Mouse (Mus musculus) kidney, embryonic 14.5 days (tissue): ENCODE data around the gene Gm21981. TPM values are rescaled to one million over a fixed set of nuclear protein-coding genes. Genes with fewer than 3 reads are reported as not detected.

Source experiments
- polyA plus RNA-seq: library from polyadenylated mRNA; unstranded; fragments of >200 nt; fragmentation: Nextera tagmentation; extraction: Ambion mirVana; gene quantifications from 2 replicates; pipeline ENCODE4 v1.2.1, GENCODE M21; 2014

Gm21981 gene
- polyA plus RNA-seq, 1 experiment from 2014 or later, result 0.55 TPM

Other genes starting within 250 kb of the Gm21981 start
- 24.9 and 28.9 TPM in 2 replicates for gene Taf8, start 192.2 kb downstream of the Gm21981 start, polyA plus RNA-seq
- 257 and 276 TPM in 2 replicates for gene Ccnd3, start 189.4 kb downstream of the Gm21981 start, polyA plus RNA-seq
- 19.5 and 24.4 TPM in 2 replicates for gene Bysl, start 83.0 kb downstream of the Gm21981 start, polyA plus RNA-seq
- gene Med20, start 82.9 kb downstream of the Gm21981 start, polyA plus RNA-seq, result 39.1 and 48.0 TPM in 2 replicates
- 1.6 and 4.2 TPM in 2 replicates for gene Gm20517, start 82.9 kb downstream of the Gm21981 start, polyA plus RNA-seq
- gene Usp49, start 63.8 kb downstream of the Gm21981 start, polyA plus RNA-seq, result 6.6 and 8.1 TPM in 2 replicates
- 415 and 493 TPM in 2 replicates for gene Tomm6, start 6.1 kb downstream of the Gm21981 start, polyA plus RNA-seq
- 2.9 and 4.6 TPM in 2 replicates for gene Frs3, start 5.4 kb downstream of the Gm21981 start, polyA plus RNA-seq
- gene Prickle4, start 281 bp upstream of the Gm21981 start, polyA plus RNA-seq, result 0.99 and 1.3 TPM in 2 replicates
- not detected in 2 replicates for gene Pgc, start 32.4 kb upstream of the Gm21981 start, polyA plus RNA-seq
- gene Tfeb, start 42.6 kb upstream of the Gm21981 start, polyA plus RNA-seq, result 11.7 and 12.0 TPM in 2 replicates
- 15.7 and 26.1 TPM in 2 replicates for gene Mdfi, start 140.2 kb upstream of the Gm21981 start, polyA plus RNA-seq
- gene Foxp4, start 230.2 kb upstream of the Gm21981 start, polyA plus RNA-seq, result 23.9 and 25.4 TPM in 2 replicates